Mouse (Mus musculus) CH12.LX (cell line): ENCODE measurements around the gene Dclk2.

Experiments
- CHD1 ChIP-seq: IDR thresholded peaks from 2 replicates; pipeline ENCODE4 v1.6.1; 2012; ENCODE audit warnings: low read depth, low read length, improper control_type of control experiment, inconsistent platforms
- CTCF ChIP-seq, 2 experiments: IDR thresholded peaks in 1 of 2; conservative IDR thresholded peaks in 1 of 2; 2 replicates each; pipeline ENCODE4 v1.5.1; 2011 to 2012; ENCODE audit warnings: low read depth in 2 of 2, low read length in 2 of 2, improper control_type of control experiment in 1 of 2, inconsistent platforms in 1 of 2, mild to moderate bottlenecking in 1 of 2, moderate library complexity in 1 of 2
- EP300 ChIP-seq: IDR thresholded peaks from 2 replicates; pipeline ENCODE4 v1.6.1; 2011; ENCODE audit warnings: low read length, improper control_type of control experiment
- MAFK ChIP-seq: IDR thresholded peaks from 2 replicates; pipeline ENCODE4 v1.6.1; 2011; ENCODE audit warnings: low read length, improper control_type of control experiment; ENCODE audit not compliant: insufficient replicate concordance
- POLR2A ChIP-seq: IDR thresholded peaks from 2 replicates; pipeline ENCODE4 v1.6.1; 2011; ENCODE audit warnings: low read depth, mild to moderate bottlenecking, improper control_type of control experiment, low read length
- TCF12 ChIP-seq: IDR thresholded peaks from 2 replicates; pipeline ENCODE4 v1.6.1; 2014; ENCODE audit warnings: low read depth, mild to moderate bottlenecking, inconsistent platforms, low read length, improper control_type of control experiment
- ZMIZ1 ChIP-seq: IDR thresholded peaks from 2 replicates; pipeline ENCODE4 v1.6.1; 2012; ENCODE audit warnings: low read depth, mild to moderate bottlenecking, inconsistent platforms, low read length, improper control_type of control experiment

GRCm38 (mm10) chr3:86768553-86768952 is 152.1 kb downstream of the Dclk2 start:
- TF ChIP-seq EP300, result no peak
- no peak for TF ChIP-seq ZMIZ1
- no peak for TF ChIP-seq POLR2A
- no peak for TF ChIP-seq MAFK
- TF ChIP-seq CTCF (conservative IDR thresholded peaks at IDR 0.05 in 1 of 2, IDR thresholded peaks at IDR 0.05 in 1 of 2; ENCODE audit: low read depth in 2 of 2, low read length in 2 of 2), result no peak
- no peak for TF ChIP-seq TCF12
- no peak for TF ChIP-seq CHD1
